Mouse (Mus musculus) layer of hippocampus, postnatal 14 days (tissue): ENCODE data around the gene Ccnd3. TPM values are rescaled to one million over a fixed set of nuclear protein-coding genes. Genes with fewer than 3 reads are reported as not detected.

Experiments used
- total RNA-seq, 2 experiments: library from RNA; stranded (reverse); gene quantifications; 2 replicates each; pipeline ENCODE4 v1.2.3; 2021

Gene Ccnd3
- total RNA-seq, 2 experiments from 2014 or later = 39.6 to 46.3 TPM

Other genes with a start within 250 kb of the Ccnd3 start
- gene Mrps10, start 136.2 kb upstream of the Ccnd3 start, total RNA-seq = 10 to 100 TPM; 23.5 to 28.5 TPM
- 1 to 10 TPM in 1 of 2 experiments, under 1 TPM in 1; 0.83 to 1.0 TPM for gene Guca1b, start 119.7 kb upstream of the Ccnd3 start, total RNA-seq
- under 1 TPM in 1 of 2 experiments, not detected in 1; 0.39 TPM for gene Guca1a, start 104.5 kb upstream of the Ccnd3 start, total RNA-seq
- gene AI661453, start 68.4 kb upstream of the Ccnd3 start, total RNA-seq = under 1 TPM; 0.28 to 0.48 TPM
- gene 1700001C19Rik, start 67.7 kb upstream of the Ccnd3 start, total RNA-seq = not detected
- gene Taf8, start 2.8 kb upstream of the Ccnd3 start, total RNA-seq = 10 to 100 TPM; 14.8 to 16.4 TPM
- 10 to 100 TPM; 17.7 to 21.0 TPM for gene Bysl, start 106.4 kb downstream of the Ccnd3 start, total RNA-seq
- gene Med20, start 106.5 kb downstream of the Ccnd3 start, total RNA-seq = 10 to 100 TPM; 26.3 to 32.3 TPM
- gene Gm20517, start 106.5 kb downstream of the Ccnd3 start, total RNA-seq = 1 to 10 TPM; 6.1 to 6.6 TPM
- 10 to 100 TPM; 12.2 to 13.1 TPM for gene Usp49, start 125.6 kb downstream of the Ccnd3 start, total RNA-seq
- 100 to 1,000 TPM; 225 to 243 TPM for gene Tomm6, start 183.3 kb downstream of the Ccnd3 start, total RNA-seq
- 10 to 100 TPM; 22.2 to 27.6 TPM for gene Frs3, start 184.0 kb downstream of the Ccnd3 start, total RNA-seq
- gene Gm21981, start 189.4 kb downstream of the Ccnd3 start, total RNA-seq = 1 to 10 TPM; 2.4 to 2.7 TPM
- gene Prickle4, start 189.7 kb downstream of the Ccnd3 start, total RNA-seq = 1 to 10 TPM; 7.3 to 7.5 TPM
- gene Pgc, start 221.8 kb downstream of the Ccnd3 start, total RNA-seq = not detected
- gene Tfeb, start 232.0 kb downstream of the Ccnd3 start, total RNA-seq = 10 to 100 TPM; 12.6 to 14.8 TPM